Mouse (Mus musculus) right cerebral cortex, postnatal 25 days (tissue): ENCODE results near the gene Cd151.

Source experiments
- DNase-seq: peaks from one replicate; pipeline ENCODE4 v3.0.0; 2022

The Cd151 gene

GRCm38 (mm10) chr7:141467230-141468030 lies at the start of gene Cd151:
TSS of gene Cd151 (plus strand) at chr7:141467392.
- DNase-seq, result peak; percentile 68

GRCm38 (mm10) chr7:141417731-141418681 lies 49.2 kb upstream of the Cd151 start:
- no peak for DNase-seq

- no peak for DNase-seq
Observed at GRCm38 (mm10) chr7:141418970-141419369, 48.2 kb upstream of the Cd151 start.

GRCm38 (mm10) chr7:141420030-141420702 lies 47.0 kb upstream of the Cd151 start:
- no peak for DNase-seq

- DNase-seq, result no peak
Observed at GRCm38 (mm10) chr7:141423811-141424210, 43.4 kb upstream of the Cd151 start.

- DNase-seq, result no peak
Observed at GRCm38 (mm10) chr7:141426948-141427730, 40.1 kb upstream of the Cd151 start.

- no peak for DNase-seq
Observed at GRCm38 (mm10) chr7:141428701-141429100, 38.5 kb upstream of the Cd151 start.

GRCm38 (mm10) chr7:141429310-141429709 lies 37.9 kb upstream of the Cd151 start, which contains the start of gene Cend1:
TSS of gene Cend1 (minus strand) at chr7:141429491.
- DNase-seq, result peak; percentile 90

- DNase-seq, result no peak
Observed at GRCm38 (mm10) chr7:141429840-141430584, 37.2 kb upstream of the Cd151 start.

- DNase-seq, result no peak
Observed at GRCm38 (mm10) chr7:141430585-141431240, 36.5 kb upstream of the Cd151 start.

- DNase-seq, result no peak
Observed at GRCm38 (mm10) chr7:141431434-141432185, 35.6 kb upstream of the Cd151 start.

- no peak for DNase-seq
Observed at GRCm38 (mm10) chr7:141432186-141432611, 35.0 kb upstream of the Cd151 start.

GRCm38 (mm10) chr7:141432741-141433516 lies 34.3 kb upstream of the Cd151 start:
- DNase-seq, result no peak

- DNase-seq, result no peak
Observed at GRCm38 (mm10) chr7:141433517-141434400, 33.4 kb upstream of the Cd151 start.

- DNase-seq, result peak; percentile 73
Observed at GRCm38 (mm10) chr7:141434464-141434863, 32.7 kb upstream of the Cd151 start.

GRCm38 (mm10) chr7:141435129-141435855 lies 31.9 kb upstream of the Cd151 start:
- DNase-seq, result peak; percentile 60

- no peak for DNase-seq
Observed at GRCm38 (mm10) chr7:141435856-141436522, 31.2 kb upstream of the Cd151 start.
